Mouse (Mus musculus): ENCODE results near the gene Cpa5. TPM values are rescaled to one million over a fixed set of nuclear protein-coding genes. Genes with fewer than 3 reads are reported as not detected.

The Cpa5 gene
- 0.13 TPM in 1 of 2 replicates, not detected in the other for polyA plus RNA-seq (2012; rRNA removed; ENCODE audit: low replicate concordance)

DNA sequence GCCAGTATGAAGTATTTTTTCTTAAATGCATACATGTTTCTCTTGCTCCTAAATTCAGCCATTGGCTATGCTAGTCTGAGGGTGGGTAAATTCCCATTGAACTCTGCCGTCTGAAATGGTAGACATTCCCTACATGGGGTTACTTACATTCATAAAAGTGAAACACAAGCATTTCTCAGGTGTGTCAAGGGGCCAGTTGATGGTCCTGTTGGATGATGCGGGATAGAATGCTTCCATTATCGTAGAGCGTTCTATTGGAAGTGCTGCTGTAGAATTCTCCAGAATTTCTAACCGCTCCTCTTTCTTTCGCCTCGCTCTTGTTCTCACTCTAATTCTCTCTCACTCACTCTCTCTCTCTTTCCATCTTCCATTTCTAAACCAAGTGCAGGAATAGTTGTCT lies at the start of gene Cpa5:
Gene Cpa5 (plus strand): TSS at position 301 of the 400 bp plus-strand sequence.

DNA sequence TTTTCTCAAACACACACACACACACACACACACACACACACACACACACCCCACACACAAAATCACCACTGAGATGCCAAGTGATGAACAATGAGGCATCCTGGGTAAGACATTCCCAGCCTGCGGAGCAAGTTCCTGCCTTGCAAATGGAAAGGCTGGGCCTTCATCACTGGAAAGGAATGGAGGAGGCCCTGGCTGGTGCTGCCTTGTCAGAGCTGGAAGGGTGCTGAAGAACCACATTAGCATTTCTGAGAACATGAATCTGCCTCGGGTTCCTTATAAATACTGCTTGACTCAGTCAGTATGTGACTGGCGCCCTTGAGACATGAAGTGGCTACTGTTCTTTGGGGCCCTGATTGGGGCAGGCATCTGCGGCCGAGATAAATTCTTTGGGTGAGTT lies 42.7 kb upstream of the Cpa5 start, which contains the start of gene Cpa4:
Gene Cpa4 (plus strand): TSS at position 301 of the 400 bp plus-strand sequence.

DNA sequence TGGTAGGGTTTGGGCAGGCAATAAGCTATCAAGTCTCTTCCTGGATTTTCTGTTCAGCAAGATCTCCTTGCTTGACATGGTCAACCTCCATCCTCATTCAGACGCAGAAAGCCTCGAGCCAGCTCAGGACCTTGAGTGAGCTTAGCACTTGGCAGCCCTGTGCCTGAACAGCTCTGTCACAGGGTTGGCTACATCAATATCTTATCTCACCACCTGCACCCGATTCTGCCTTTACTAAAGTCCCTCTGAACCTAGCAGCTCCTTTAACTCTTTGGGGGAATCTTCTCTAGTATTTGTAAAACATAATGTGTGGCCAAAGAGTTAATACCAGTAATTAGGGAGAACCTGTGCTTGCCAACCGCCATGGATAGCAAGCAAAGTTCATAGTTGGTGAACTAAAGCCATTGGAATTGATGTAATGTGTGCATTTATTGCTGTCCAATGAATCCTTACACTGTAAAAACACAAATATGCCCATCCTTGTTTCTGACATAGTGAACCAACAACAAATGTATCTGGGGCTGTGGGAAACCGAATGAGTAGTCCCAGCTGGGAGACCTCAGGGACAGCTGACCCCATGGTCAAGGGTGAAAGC lies 28.0 kb downstream of the Cpa5 start, which contains the start of gene Cpa1:
Gene Cpa1 (plus strand): TSS at position 545 of the 595 bp plus-strand sequence.

Other genes with a start within 250 kb of the Cpa5 start
- 13.7 and 14.9 TPM in 2 replicates for gene Zc3hc1, start 220.0 kb upstream of the Cpa5 start, polyA plus RNA-seq (2012; rRNA removed; ENCODE audit: low replicate concordance)
- gene Klhdc10, start 209.1 kb upstream of the Cpa5 start, polyA plus RNA-seq (2012; rRNA removed; ENCODE audit: low replicate concordance), result 13.6 and 24.2 TPM in 2 replicates
- gene Tmem209, start 101.2 kb upstream of the Cpa5 start, polyA plus RNA-seq (2012; rRNA removed; ENCODE audit: low replicate concordance), result 29.0 and 75.8 TPM in 2 replicates
- gene Ssmem1, start 101.2 kb upstream of the Cpa5 start, polyA plus RNA-seq (2012; rRNA removed; ENCODE audit: low replicate concordance), result not detected in 2 replicates
- 0.14 and 0.47 TPM in 2 replicates for gene Cpa2, start 69.4 kb upstream of the Cpa5 start, polyA plus RNA-seq (2012; rRNA removed; ENCODE audit: low replicate concordance)
- 0.72 TPM in 1 of 2 replicates, not detected in the other for gene Cpa4, start 42.6 kb upstream of the Cpa5 start, polyA plus RNA-seq (2012; rRNA removed; ENCODE audit: low replicate concordance)
- 0.39 TPM in 1 of 2 replicates, not detected in the other for gene Cpa1, start 28.2 kb downstream of the Cpa5 start, polyA plus RNA-seq (2012; rRNA removed; ENCODE audit: low replicate concordance)
- 3.3 and 4.2 TPM in 2 replicates for gene Cep41, start 82.7 kb downstream of the Cpa5 start, polyA plus RNA-seq (2012; rRNA removed; ENCODE audit: low replicate concordance)
- 70.9 and 203 TPM in 2 replicates for gene Mest, start 112.5 kb downstream of the Cpa5 start, polyA plus RNA-seq (2012; rRNA removed; ENCODE audit: low replicate concordance)